In genomic region chr4:117885994-117886393, GRCm38 (mm10) we compare ENCODE assay signal across 8 mouse cellular contexts. TPM values are rescaled to one million over a fixed set of nuclear protein-coding genes. Genes with fewer than 3 reads are reported as not detected.
DNase-seq lines count a peak whose midpoint lies in the region; ATAC-seq and TF ChIP-seq lines count a peak whose summit lies in the region.

No protein-coding gene starts in this region.

- no peak for TF ChIP-seq CTCF in kidney, postnatal 0 days (IDR thresholded peaks at IDR 0.05; ENCODE audit: low read depth)

- H3K4me2 ChIP-seq in kidney, postnatal 0 days (ENCODE audit: low read length), result peak overlapping the region; percentile 98
- H3K4me2 ChIP-seq in embryonic facial prominence, embryonic 12.5 days (replicated peaks), result peak overlapping the region; percentile 96
- H3K4me2 ChIP-seq in intestine, embryonic 14.5 days (ENCODE audit: low read length), result peak overlapping the region; percentile 93
- peak overlapping the region; percentile 85 for H3K4me2 ChIP-seq in myocyte (ENCODE audit: low read depth)

- peaks cover 24% of the 10 kb centered on the region for H3K79me2 ChIP-seq in myocyte (ENCODE audit: control insufficient read depth, insufficient read depth)

- ATAC-seq in kidney, postnatal 0 days (replicated peaks; ENCODE audit: low FRiP score, low read depth), result no peak
- no peak for ATAC-seq in embryonic facial prominence, embryonic 12.5 days (ENCODE audit: insufficient number of reproducible peaks, insufficient read depth, low FRiP score, low TSS enrichment)
- no peak for ATAC-seq in intestine, embryonic 14.5 days (replicated peaks; ENCODE audit: low FRiP score, low TSS enrichment, low read depth)

- intact Hi-C loops in left cerebral cortex, postnatal 4 days (cut with DNase I), result no loop called here

- H3K4me1 ChIP-seq in kidney, postnatal 0 days (replicated peaks; ENCODE audit: insufficient read depth, low read length), result peaks cover 8% of the 10 kb centered on the region
- H3K4me1 ChIP-seq in embryonic facial prominence, embryonic 12.5 days, result peaks cover 29% of the 10 kb centered on the region
- peaks cover 19% of the 10 kb centered on the region for H3K4me1 ChIP-seq in intestine, embryonic 14.5 days (replicated peaks; ENCODE audit: control insufficient read depth, insufficient read depth, low read length)

- H3K36me3 ChIP-seq in kidney, postnatal 0 days (ENCODE audit: insufficient read depth, low read length), result peaks cover 14% of the 10 kb centered on the region; the same call in 1 of the 2 replicates
- peaks cover 30% of the 10 kb centered on the region for H3K36me3 ChIP-seq in embryonic facial prominence, embryonic 12.5 days
- H3K36me3 ChIP-seq in intestine, embryonic 14.5 days (ENCODE audit: control insufficient read depth, insufficient read depth, low read length), result peaks cover 35% of the 10 kb centered on the region
- peaks cover 6% of the 10 kb centered on the region for H3K36me3 ChIP-seq in myocyte (ENCODE audit: control insufficient read depth, insufficient read depth)

- no peaks in the 10 kb centered on the region for H3K9me3 ChIP-seq in kidney, postnatal 0 days (replicated peaks; ENCODE audit: low read length)
- no peaks in the 10 kb centered on the region for H3K9me3 ChIP-seq in embryonic facial prominence, embryonic 12.5 days
- H3K9me3 ChIP-seq in intestine, embryonic 14.5 days (ENCODE audit: control insufficient read depth, low read length), result no peaks in the 10 kb centered on the region

- no peak overlapping the region for H3ac ChIP-seq in myocyte (ENCODE audit: control insufficient read depth, insufficient read length)

- 0 out of 2 replicates have a peak overlapping the region, but pooled peaks have one; percentile 80 for H3K9ac ChIP-seq in kidney, postnatal 0 days (ENCODE audit: low read depth, low read length)
- peak overlapping the region; percentile 80; the same call in 1 of the 2 replicates for H3K9ac ChIP-seq in embryonic facial prominence, embryonic 12.5 days
- peak overlapping the region; percentile 69; the same call in 1 of the 2 replicates for H3K9ac ChIP-seq in intestine, embryonic 14.5 days (ENCODE audit: low read length)

- 68% methylated on average over 9 of the region's 9 CpGs for WGBS in kidney, postnatal 0 days
- WGBS in embryonic facial prominence, embryonic 12.5 days, result 81% methylated on average over 9 of the region's 9 CpGs
- 81% methylated on average over 9 of the region's 9 CpGs for WGBS in intestine, embryonic 14.5 days

- H3K4me3 ChIP-seq in kidney, postnatal 0 days (replicated peaks; ENCODE audit: low read depth, low read length), result peak overlapping the region; percentile 91
- peak overlapping the region; percentile 90 for H3K4me3 ChIP-seq in embryonic facial prominence, embryonic 12.5 days
- peak overlapping the region; percentile 93; the same call in 1 of the 2 replicates for H3K4me3 ChIP-seq in intestine, embryonic 14.5 days (ENCODE audit: low read depth, low read length)
- peak overlapping the region; percentile 66 for H3K4me3 ChIP-seq in myocyte

- no peak for DNase-seq in kidney, postnatal 0 days (ENCODE audit: low spot score)
- DNase-seq in kidney, postnatal 10 days, result no peak
- no peak for DNase-seq in intestine, embryonic 14.5 days (ENCODE audit: low spot score)
- DNase-seq in layer of hippocampus, adult 11-12 months (ENCODE audit: low spot score), result no peak
- DNase-seq in urinary bladder, postnatal 4 days (ENCODE audit: low spot score in 2 of 2), result no peak
- DNase-seq in left cerebral cortex, postnatal 4 days, result no peak

- no peak for TF ChIP-seq POLR2A in myocyte (IDR thresholded peaks at IDR 0.05; ENCODE audit: insufficient read length, low read depth)

- no peaks in the 10 kb centered on the region for H3K27me3 ChIP-seq in kidney, postnatal 0 days (ENCODE audit: insufficient read depth, low read length)
- no peaks in the 10 kb centered on the region for H3K27me3 ChIP-seq in embryonic facial prominence, embryonic 12.5 days
- no peaks in the 10 kb centered on the region for H3K27me3 ChIP-seq in intestine, embryonic 14.5 days (replicated peaks; ENCODE audit: control insufficient read depth, insufficient read depth, low read length)
- H3K27me3 ChIP-seq in myocyte (ENCODE audit: control insufficient read depth, insufficient read depth, insufficient read length), result no peaks in the 10 kb centered on the region

- H3K27ac ChIP-seq in kidney, postnatal 0 days, result no peak overlapping the region
- H3K27ac ChIP-seq in embryonic facial prominence, embryonic 12.5 days, result no peak overlapping the region
- H3K27ac ChIP-seq in intestine, embryonic 14.5 days (ENCODE audit: low read depth), result no peak overlapping the region

TF ChIP-seq in myocyte, 11 proteins besides CTCF, POLR2A, EP300 and RAD21:
- peak in 1 of 3 experiments; percentile 34 for TF ChIP-seq MYOD1 (IDR thresholded peaks at IDR 0.05; ENCODE audit: control insufficient read depth in 1 of 3, insufficient read length in 2 of 3, low read depth in 2 of 3)
- TF ChIP-seq USF1 (IDR thresholded peaks at IDR 0.05; ENCODE audit: low read depth), result no peak
- TF ChIP-seq E2F4 (IDR thresholded peaks at IDR 0.05; ENCODE audit: insufficient read depth), result no peak
- TF ChIP-seq CEBPB (IDR thresholded peaks at IDR 0.05; ENCODE audit: insufficient read depth, poor library complexity, severe bottlenecking), result no peak

RNA-seq across cellular contexts. Expression of gene Atp6v0b, which starts 1.1 kb away (rescaled TPM):
- 374 and 379 TPM in 2 replicates for polyA plus RNA-seq in kidney, postnatal 0 days (2015; fragmentation: Nextera tagmentation; extraction: Ambion mirVana)
- polyA plus RNA-seq in embryonic facial prominence, embryonic 12.5 days (2016; fragmentation: Nextera tagmentation; extraction: Ambion mirVana), result 181 and 194 TPM in 2 replicates
- polyA plus RNA-seq in intestine, embryonic 14.5 days (2014; fragmentation: Nextera tagmentation; extraction: Ambion mirVana), result 213 and 219 TPM in 2 replicates
- 470 TPM for polyA plus RNA-seq in myocyte (2012; fragmentation: generic; extraction: Trizol)
- total RNA-seq in left cerebral cortex, postnatal 4 days (2021), result 100 to 1,000 TPM; 306 to 331 TPM

RNA-seq across cellular contexts. Expression of gene B4galt2, which starts 2.7 kb away (rescaled TPM):
- 17.1 and 18.2 TPM in 2 replicates for polyA plus RNA-seq in kidney, postnatal 0 days (2015; fragmentation: Nextera tagmentation; extraction: Ambion mirVana)
- 42.8 and 43.1 TPM in 2 replicates for polyA plus RNA-seq in embryonic facial prominence, embryonic 12.5 days (2016; fragmentation: Nextera tagmentation; extraction: Ambion mirVana)
- polyA plus RNA-seq in intestine, embryonic 14.5 days (2014; fragmentation: Nextera tagmentation; extraction: Ambion mirVana), result 26.3 and 30.6 TPM in 2 replicates
- polyA plus RNA-seq in myocyte (2012; fragmentation: generic; extraction: Trizol), result 41.6 TPM
- 100 to 1,000 TPM; 168 to 172 TPM for total RNA-seq in left cerebral cortex, postnatal 4 days (2021)

RNA-seq across cellular contexts. Expression of gene Dph2, which starts 5.8 kb away (rescaled TPM):
- polyA plus RNA-seq in kidney, postnatal 0 days (2015; fragmentation: Nextera tagmentation; extraction: Ambion mirVana), result 12.5 and 14.2 TPM in 2 replicates
- polyA plus RNA-seq in embryonic facial prominence, embryonic 12.5 days (2016; fragmentation: Nextera tagmentation; extraction: Ambion mirVana), result 21.0 and 21.7 TPM in 2 replicates
- 20.0 and 23.1 TPM in 2 replicates for polyA plus RNA-seq in intestine, embryonic 14.5 days (2014; fragmentation: Nextera tagmentation; extraction: Ambion mirVana)
- 8.5 TPM for polyA plus RNA-seq in myocyte (2012; fragmentation: generic; extraction: Trizol)
- total RNA-seq in left cerebral cortex, postnatal 4 days (2021), result 10 to 100 TPM; 12.9 to 15.1 TPM

RNA-seq across cellular contexts. Expression of gene Ccdc24, which starts 13.6 kb away (rescaled TPM):
- polyA plus RNA-seq in kidney, postnatal 0 days (2015; fragmentation: Nextera tagmentation; extraction: Ambion mirVana), result 0.97 and 1.1 TPM in 2 replicates
- 1.8 and 2.3 TPM in 2 replicates for polyA plus RNA-seq in embryonic facial prominence, embryonic 12.5 days (2016; fragmentation: Nextera tagmentation; extraction: Ambion mirVana)
- 1.1 and 1.9 TPM in 2 replicates for polyA plus RNA-seq in intestine, embryonic 14.5 days (2014; fragmentation: Nextera tagmentation; extraction: Ambion mirVana)
- polyA plus RNA-seq in myocyte (2012; fragmentation: generic; extraction: Trizol), result 1.8 TPM
- total RNA-seq in left cerebral cortex, postnatal 4 days (2021), result 1 to 10 TPM; 6.0 to 8.2 TPM

RNA-seq across cellular contexts. Expression of gene Ipo13, which starts 28.8 kb away (rescaled TPM):
- 27.9 and 31.5 TPM in 2 replicates for polyA plus RNA-seq in kidney, postnatal 0 days (2015; fragmentation: Nextera tagmentation; extraction: Ambion mirVana)
- 50.3 and 52.6 TPM in 2 replicates for polyA plus RNA-seq in embryonic facial prominence, embryonic 12.5 days (2016; fragmentation: Nextera tagmentation; extraction: Ambion mirVana)
- 43.2 and 43.3 TPM in 2 replicates for polyA plus RNA-seq in intestine, embryonic 14.5 days (2014; fragmentation: Nextera tagmentation; extraction: Ambion mirVana)
- 62.2 TPM for polyA plus RNA-seq in myocyte (2012; fragmentation: generic; extraction: Trizol)
- total RNA-seq in left cerebral cortex, postnatal 4 days (2021), result 100 to 1,000 TPM; 112 to 114 TPM
